Mouse (Mus musculus): Measurements from ENCODE around the gene Creb5.

- TF ChIP-seq CTCF (IDR thresholded peaks at IDR 0.05; ENCODE audit: borderline replicate concordance, insufficient read depth, low read depth, low read length) (no peak), POLR2A (IDR thresholded peaks at IDR 0.05; ENCODE audit: borderline replicate concordance, insufficient read depth, low read length) (no peak)
These were observed 293.3 kb downstream of the Creb5 start for GRCm38 (mm10) chr6:53580346-53580745.

All from cerebellum, adult 2 months (tissue).